Mouse (Mus musculus): Measurements from ENCODE around the gene Etl4. TPM values are rescaled to one million over a fixed set of nuclear protein-coding genes. Genes with fewer than 3 reads are reported as not detected.

The Etl4 gene
- polyA plus RNA-seq, 1 experiment from 2014 or later, result 7.2 TPM

GRCm38 (mm10) chr2:20249403-20249802 is 339.8 kb downstream of the Etl4 start:
- Histone ChIP-seq H3K27ac (replicated peaks) (no peak overlapping the region), H3K4me2 (no peak overlapping the region), H3K9me3 (replicated peaks) (no peaks in the 10 kb centered on the region), H3K27me3 (replicated peaks) (no peaks in the 10 kb centered on the region), H3K9ac (replicated peaks) (no peak overlapping the region), H3K4me1 (0 out of 2 replicates have a peak, but pooled peaks cover 3% of the 10 kb centered on the region), H3K4me3 (replicated peaks) (no peak overlapping the region), H3K36me3 (no peaks in the 10 kb centered on the region)
- no peak for ATAC-seq (ENCODE audit: low FRiP score)
- WGBS, result 54% methylated on average over 4 of the region's 4 CpGs

GRCm38 (mm10) chr2:20276124-20276523 is 366.5 kb downstream of the Etl4 start:
- no peak overlapping the region for H3K9ac ChIP-seq (replicated peaks)
- H3K27ac ChIP-seq (replicated peaks), result no peak overlapping the region
- H3K4me2 ChIP-seq, result no peak overlapping the region
- H3K36me3 ChIP-seq, result no peaks in the 10 kb centered on the region
- H3K27me3 ChIP-seq (replicated peaks), result no peaks in the 10 kb centered on the region
- no peak overlapping the region for H3K4me3 ChIP-seq (replicated peaks)
- H3K9me3 ChIP-seq (replicated peaks), result no peaks in the 10 kb centered on the region
- ATAC-seq (ENCODE audit: low FRiP score), result no peak
- 51% methylated on average over 2 of the region's 2 CpGs for WGBS
- no peaks in the 10 kb centered on the region for H3K4me1 ChIP-seq

DNA sequence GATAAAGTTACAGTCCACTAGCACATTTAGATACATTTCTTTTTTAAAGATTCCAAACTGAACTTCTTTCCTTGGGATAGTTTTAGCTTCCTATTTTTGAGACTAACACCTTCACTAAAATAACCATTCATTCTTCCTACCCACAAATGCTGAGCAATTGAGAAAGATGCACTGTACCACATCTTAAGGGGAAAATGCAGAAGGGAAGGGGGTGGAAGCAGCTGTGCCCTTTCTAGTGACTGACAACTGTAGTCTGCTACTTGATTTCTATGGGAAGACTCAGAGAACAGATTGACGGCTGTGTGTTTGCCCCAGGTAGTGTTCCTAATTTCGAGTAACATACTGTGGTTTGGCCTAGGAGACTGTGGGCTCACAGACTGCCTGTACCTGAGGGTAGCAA is 372.3 kb downstream of the Etl4 start:
- no peak overlapping the region for H3K4me3 ChIP-seq (replicated peaks)
- H3K36me3 ChIP-seq, result no peaks in the 10 kb centered on the region
- WGBS, result 83% methylated on average over 2 of the region's 2 CpGs
- H3K9ac ChIP-seq (replicated peaks), result no peak overlapping the region
- no peaks in the 10 kb centered on the region for H3K4me1 ChIP-seq
- no peaks in the 10 kb centered on the region for H3K27me3 ChIP-seq (replicated peaks)
- no peaks in the 10 kb centered on the region for H3K9me3 ChIP-seq (replicated peaks)
- no peak for ATAC-seq (ENCODE audit: low FRiP score)
- H3K27ac ChIP-seq (replicated peaks), result no peak overlapping the region
- H3K4me2 ChIP-seq, result no peak overlapping the region

DNA sequence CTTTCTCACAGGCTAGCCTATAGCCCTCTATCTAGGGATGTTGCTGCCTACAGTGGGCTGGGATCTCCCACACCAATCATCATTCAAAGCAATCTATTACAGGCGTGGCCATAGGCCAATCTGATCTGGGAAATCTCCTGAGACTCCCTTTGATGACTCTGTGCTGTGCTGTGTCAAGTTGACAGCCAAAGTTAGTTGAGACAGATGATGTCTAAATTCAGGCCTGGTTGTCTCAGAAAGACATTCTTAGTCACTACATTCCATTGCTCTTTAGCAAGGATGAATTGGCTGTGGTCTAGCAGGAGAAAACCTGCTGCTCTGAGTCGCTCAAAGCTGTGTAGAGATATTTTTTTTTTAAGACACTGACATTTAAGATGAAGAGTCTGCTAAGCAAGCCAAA is 374.8 kb downstream of the Etl4 start:
- ATAC-seq (ENCODE audit: low FRiP score), result no peak
- 76% methylated on average over 2 of the region's 2 CpGs for WGBS
- Histone ChIP-seq H3K4me1 (no peaks in the 10 kb centered on the region), H3K36me3 (no peaks in the 10 kb centered on the region), H3K27me3 (replicated peaks) (no peaks in the 10 kb centered on the region), H3K4me3 (replicated peaks) (no peak overlapping the region), H3K9ac (replicated peaks) (no peak overlapping the region), H3K27ac (replicated peaks) (no peak overlapping the region), H3K4me2 (no peak overlapping the region), H3K9me3 (replicated peaks) (no peaks in the 10 kb centered on the region)

- H3K4me2 ChIP-seq, result no peak overlapping the region
- H3K36me3 ChIP-seq, result no peaks in the 10 kb centered on the region
- H3K4me3 ChIP-seq (replicated peaks), result no peak overlapping the region
- H3K27me3 ChIP-seq (replicated peaks), result no peaks in the 10 kb centered on the region
- no peak overlapping the region for H3K27ac ChIP-seq (replicated peaks)
- WGBS, result 36% methylated on average over 4 of the region's 4 CpGs
- H3K9ac ChIP-seq (replicated peaks), result no peak overlapping the region
- H3K9me3 ChIP-seq (replicated peaks), result no peaks in the 10 kb centered on the region
- no peaks in the 10 kb centered on the region for H3K4me1 ChIP-seq
- ATAC-seq (ENCODE audit: low FRiP score), result no peak; the same call in 1 of the 2 replicates
Measured at GRCm38 (mm10) chr2:20290982-20291740, 381.6 kb downstream of the Etl4 start.

- Histone ChIP-seq H3K9me3 (replicated peaks) (no peaks in the 10 kb centered on the region), H3K4me1 (no peaks in the 10 kb centered on the region), H3K36me3 (no peaks in the 10 kb centered on the region), H3K4me3 (replicated peaks) (no peak overlapping the region), H3K4me2 (no peak overlapping the region), H3K27me3 (replicated peaks) (no peaks in the 10 kb centered on the region), H3K27ac (replicated peaks) (no peak overlapping the region), H3K9ac (replicated peaks) (no peak overlapping the region)
- ATAC-seq (ENCODE audit: low FRiP score), result no peak
- WGBS, result 11% methylated on average over 2 of the region's 2 CpGs
Measured at GRCm38 (mm10) chr2:20291741-20292110, 382.1 kb downstream of the Etl4 start.

DNA sequence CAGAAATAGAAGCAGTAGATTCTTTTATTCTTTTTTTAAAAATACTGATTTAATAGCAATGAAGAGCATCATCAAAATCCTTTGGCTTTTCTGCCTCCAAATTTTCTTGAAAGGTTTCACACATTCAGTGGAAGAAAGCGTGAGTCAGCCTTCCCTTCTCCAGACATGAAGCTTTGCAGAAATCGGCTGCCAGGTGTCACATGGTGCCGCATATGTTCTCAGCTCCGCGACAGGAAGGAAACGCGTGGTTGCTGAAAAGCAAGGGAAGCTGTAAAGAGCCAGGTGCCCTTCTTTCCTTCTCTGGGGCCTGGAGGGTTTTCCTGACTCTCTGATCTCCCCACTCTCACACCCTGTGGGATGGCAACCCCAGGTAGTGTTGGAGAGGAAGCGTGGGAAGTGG is 383.8 kb downstream of the Etl4 start:
- Histone ChIP-seq H3K4me2 (no peak overlapping the region), H3K9me3 (replicated peaks) (no peaks in the 10 kb centered on the region), H3K36me3 (no peaks in the 10 kb centered on the region), H3K9ac (replicated peaks) (no peak overlapping the region), H3K27ac (replicated peaks) (no peak overlapping the region), H3K4me3 (replicated peaks) (no peak overlapping the region), H3K4me1 (no peaks in the 10 kb centered on the region), H3K27me3 (replicated peaks) (no peaks in the 10 kb centered on the region)
- ATAC-seq (ENCODE audit: low FRiP score), result no peak
- 74% methylated on average over 8 of the region's 8 CpGs for WGBS

GRCm38 (mm10) chr2:20294596-20294995 is 385.0 kb downstream of the Etl4 start:
- 29% methylated on average over 4 of the region's 4 CpGs for WGBS
- ATAC-seq (ENCODE audit: low FRiP score), result no peak
- Histone ChIP-seq H3K4me3 (replicated peaks) (no peak overlapping the region), H3K27me3 (replicated peaks) (no peaks in the 10 kb centered on the region), H3K4me1 (no peaks in the 10 kb centered on the region), H3K27ac (replicated peaks) (no peak overlapping the region), H3K4me2 (no peak overlapping the region), H3K36me3 (no peaks in the 10 kb centered on the region), H3K9ac (replicated peaks) (no peak overlapping the region), H3K9me3 (replicated peaks) (no peaks in the 10 kb centered on the region)

- Histone ChIP-seq H3K9ac (replicated peaks) (no peak overlapping the region), H3K4me2 (no peak overlapping the region), H3K4me3 (replicated peaks) (no peak overlapping the region), H3K36me3 (no peaks in the 10 kb centered on the region), H3K9me3 (replicated peaks) (no peaks in the 10 kb centered on the region), H3K27ac (replicated peaks) (no peak overlapping the region), H3K4me1 (no peaks in the 10 kb centered on the region), H3K27me3 (replicated peaks) (no peaks in the 10 kb centered on the region)
- WGBS, result 92% methylated on average over 3 of the region's 3 CpGs
- ATAC-seq (ENCODE audit: low FRiP score), result no peak
Measured at GRCm38 (mm10) chr2:20302517-20302916, 392.9 kb downstream of the Etl4 start.

- no peak overlapping the region for H3K4me3 ChIP-seq (replicated peaks)
- no peak overlapping the region for H3K27ac ChIP-seq (replicated peaks)
- no peak for ATAC-seq (ENCODE audit: low FRiP score)
- no peaks in the 10 kb centered on the region for H3K27me3 ChIP-seq (replicated peaks)
- H3K4me1 ChIP-seq, result no peaks in the 10 kb centered on the region
- H3K9me3 ChIP-seq (replicated peaks), result no peaks in the 10 kb centered on the region
- H3K36me3 ChIP-seq, result no peaks in the 10 kb centered on the region
- 36% methylated on average over 1 of the region's 1 CpGs for WGBS
- H3K4me2 ChIP-seq, result no peak overlapping the region
- H3K9ac ChIP-seq (replicated peaks), result no peak overlapping the region
Measured at GRCm38 (mm10) chr2:20324954-20325353, 415.4 kb downstream of the Etl4 start.

GRCm38 (mm10) chr2:20336176-20336575 is 426.6 kb downstream of the Etl4 start:
- Histone ChIP-seq H3K4me2 (no peak overlapping the region), H3K9ac (replicated peaks) (no peak overlapping the region), H3K9me3 (replicated peaks) (no peaks in the 10 kb centered on the region), H3K4me3 (replicated peaks) (no peak overlapping the region), H3K27ac (replicated peaks) (no peak overlapping the region), H3K27me3 (replicated peaks) (no peaks in the 10 kb centered on the region), H3K36me3 (no peaks in the 10 kb centered on the region), H3K4me1 (peaks cover 5% of the 10 kb centered on the region; the same call in 1 of the 2 replicates)
- WGBS, result 75% methylated on average over 6 of the region's 6 CpGs
- no peak for ATAC-seq (ENCODE audit: low FRiP score)

GRCm38 (mm10) chr2:20339016-20339734 is 429.6 kb downstream of the Etl4 start:
- 0 out of 2 replicates have a peak overlapping the region, but pooled peaks have one; percentile 3 for H3K9ac ChIP-seq (replicated peaks)

More at GRCm38 (mm10) chr2:20339016-20339734, 429.6 kb downstream of the Etl4 start:
- H3K27ac ChIP-seq (replicated peaks), result no peak overlapping the region
- no peaks in the 10 kb centered on the region for H3K9me3 ChIP-seq (replicated peaks)
- H3K4me3 ChIP-seq (replicated peaks), result peak overlapping the region; percentile 24; the same call in 1 of the 2 replicates
- ATAC-seq (ENCODE audit: low FRiP score), result no peak
- no peaks in the 10 kb centered on the region for H3K27me3 ChIP-seq (replicated peaks)
- H3K4me2 ChIP-seq, result peak overlapping the region; percentile 50
- peaks cover 5% of the 10 kb centered on the region; the same call in 1 of the 2 replicates for H3K4me1 ChIP-seq
- WGBS, result 53% methylated on average over 7 of the region's 7 CpGs
- no peaks in the 10 kb centered on the region for H3K36me3 ChIP-seq

All from neural tube, embryonic 15.5 days (tissue).